Mouse (Mus musculus): ENCODE results near the gene Wdr61. TPM values are rescaled to one million over a fixed set of nuclear protein-coding genes. Genes with fewer than 3 reads are reported as not detected.

The Wdr61 gene
- total and polyA plus RNA-seq, 2 experiments from 2014 or later, result 37.9 to 88.5 TPM

GRCm38 (mm10) chr9:54765336-54766085 lies 31.2 kb upstream of the Wdr61 start:
- no peaks in the 10 kb centered on the region for H3K9me3 ChIP-seq (ENCODE audit: low read length)
- H3K27ac ChIP-seq, result no peak overlapping the region
- under 1% methylated on average over 41 of the region's 41 CpGs for WGBS
- peak; percentile 38; the same call in 1 of the 2 replicates for ATAC-seq
- peak overlapping the region; percentile 21; the same call in 1 of the 2 replicates for H3K9ac ChIP-seq (replicated peaks; ENCODE audit: low read length)
- DNase-seq (ENCODE audit: low spot score), result peak; percentile 34
- peak overlapping the region; percentile 67 for H3K4me2 ChIP-seq (ENCODE audit: low read depth, low read length)
- peak overlapping the region; percentile 40 for H3K4me3 ChIP-seq (ENCODE audit: low read length)
- no peak for TF ChIP-seq CTCF (IDR thresholded peaks at IDR 0.05; ENCODE audit: low read depth)
- peaks cover 10% of the 10 kb centered on the region; the same call in 1 of the 2 replicates for H3K4me1 ChIP-seq (ENCODE audit: insufficient read depth, low read length)
- H3K27me3 ChIP-seq (ENCODE audit: insufficient read depth, low read length), result peaks cover 36% of the 10 kb centered on the region
- no peaks in the 10 kb centered on the region for H3K36me3 ChIP-seq (ENCODE audit: insufficient read depth, low read length)

DNA sequence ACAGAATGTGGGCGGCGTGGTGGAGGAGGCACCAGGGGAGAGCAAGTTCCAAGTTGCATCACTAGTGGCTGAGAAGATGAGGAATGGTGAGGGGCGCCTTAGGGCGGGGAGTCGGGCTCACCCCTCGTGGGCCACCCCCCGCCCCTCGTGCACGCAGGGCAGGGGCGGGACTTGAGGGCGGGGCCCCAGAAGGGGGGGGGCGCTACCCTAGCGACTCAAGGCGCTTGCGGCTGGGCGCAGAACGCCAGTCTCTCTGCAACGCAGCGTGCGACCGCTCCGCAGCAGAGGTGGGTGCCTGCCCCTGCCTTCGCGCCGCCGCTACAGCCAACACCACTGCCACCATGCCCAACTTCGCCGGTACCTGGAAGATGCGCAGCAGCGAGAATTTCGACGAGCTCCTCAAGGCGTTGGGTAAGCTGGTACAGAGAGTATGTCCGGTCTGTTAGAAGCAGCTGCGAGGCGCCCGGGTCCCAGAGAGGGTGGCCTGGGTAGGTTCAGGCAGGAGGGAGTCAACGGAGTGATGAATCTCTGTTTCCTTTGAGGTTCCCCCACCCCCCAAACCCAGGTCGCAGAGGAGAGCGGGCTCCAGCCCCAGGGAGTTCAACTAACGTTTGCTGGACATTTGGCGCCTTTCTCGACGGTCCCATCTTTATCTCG lies 30.4 kb upstream of the Wdr61 start, which contains the start of gene Crabp1:
Gene Crabp1 (plus strand): TSS at position 188 of the 657 bp plus-strand sequence.
- no peaks in the 10 kb centered on the region for H3K9me3 ChIP-seq (ENCODE audit: low read length)
- H3K9ac ChIP-seq (replicated peaks; ENCODE audit: low read length), result 0 out of 2 replicates have a peak within 1 kb of the TSS, but pooled peaks have one; percentile 21
- H3K27ac ChIP-seq, result no peak within 1 kb of the TSS
- TF ChIP-seq CTCF (IDR thresholded peaks at IDR 0.05; ENCODE audit: low read depth), result no peak
- H3K4me2 ChIP-seq (ENCODE audit: low read depth, low read length), result peak within 1 kb of the TSS; percentile 67
- peak; percentile 42; the same call in 1 of the 2 replicates for ATAC-seq
- WGBS, result under 1% methylated on average over 43 of the region's 45 CpGs
- no peak for DNase-seq (ENCODE audit: low spot score)
- H3K4me1 ChIP-seq (ENCODE audit: insufficient read depth, low read length), result peaks cover 10% of the 10 kb centered on the region; the same call in 1 of the 2 replicates
- no peaks in the 10 kb centered on the region for H3K36me3 ChIP-seq (ENCODE audit: insufficient read depth, low read length)
- peak within 1 kb of the TSS; percentile 40 for H3K4me3 ChIP-seq (ENCODE audit: low read length)
- H3K27me3 ChIP-seq (ENCODE audit: insufficient read depth, low read length), result peaks cover 36% of the 10 kb centered on the region

- 25% methylated on average over 12 of the region's 12 CpGs for WGBS
- H3K36me3 ChIP-seq (ENCODE audit: insufficient read depth, low read length), result no peaks in the 10 kb centered on the region
- H3K4me2 ChIP-seq (ENCODE audit: low read depth, low read length), result peak overlapping the region; percentile 67
- no peak overlapping the region for H3K9ac ChIP-seq (replicated peaks; ENCODE audit: low read length)
- DNase-seq (ENCODE audit: low spot score) (no peak), ATAC-seq (no peak)
- H3K4me3 ChIP-seq (ENCODE audit: low read length), result peak overlapping the region; percentile 40; the same call in 1 of the 2 replicates
- peaks cover 10% of the 10 kb centered on the region; the same call in 1 of the 2 replicates for H3K4me1 ChIP-seq (ENCODE audit: insufficient read depth, low read length)
- no peak for TF ChIP-seq CTCF (IDR thresholded peaks at IDR 0.05; ENCODE audit: low read depth)
- H3K27ac ChIP-seq, result no peak overlapping the region
- H3K9me3 ChIP-seq (ENCODE audit: low read length), result no peaks in the 10 kb centered on the region
- H3K27me3 ChIP-seq (ENCODE audit: insufficient read depth, low read length), result peaks cover 36% of the 10 kb centered on the region
These were observed 29.8 kb upstream of the Wdr61 start for GRCm38 (mm10) chr9:54764091-54764490.

GRCm38 (mm10) chr9:54759592-54759991 lies 25.3 kb upstream of the Wdr61 start:
- no peak for TF ChIP-seq CTCF (IDR thresholded peaks at IDR 0.05; ENCODE audit: low read depth)
- Histone ChIP-seq H3K27me3 (ENCODE audit: insufficient read depth, low read length) (peaks cover 16% of the 10 kb centered on the region; the same call in 1 of the 2 replicates), H3K9me3 (ENCODE audit: low read length) (no peaks in the 10 kb centered on the region), H3K9ac (replicated peaks; ENCODE audit: low read length) (no peak overlapping the region), H3K36me3 (ENCODE audit: insufficient read depth, low read length) (no peaks in the 10 kb centered on the region), H3K4me2 (ENCODE audit: low read depth, low read length) (no peak overlapping the region), H3K4me1 (ENCODE audit: insufficient read depth, low read length) (0 out of 2 replicates have a peak, but pooled peaks cover 6% of the 10 kb centered on the region), H3K27ac (no peak overlapping the region), H3K4me3 (ENCODE audit: low read length) (no peak overlapping the region)
- WGBS, result 10% methylated on average over 6 of the region's 6 CpGs
- ATAC-seq, result no peak
- DNase-seq (ENCODE audit: low spot score), result no peak

- Histone ChIP-seq H3K4me1 (ENCODE audit: insufficient read depth, low read length) (no peaks in the 10 kb centered on the region), H3K9me3 (ENCODE audit: low read length) (no peaks in the 10 kb centered on the region), H3K36me3 (ENCODE audit: insufficient read depth, low read length) (no peaks in the 10 kb centered on the region), H3K27ac (no peak overlapping the region), H3K9ac (replicated peaks; ENCODE audit: low read length) (no peak overlapping the region), H3K27me3 (ENCODE audit: insufficient read depth, low read length) (no peaks in the 10 kb centered on the region), H3K4me2 (ENCODE audit: low read depth, low read length) (no peak overlapping the region), H3K4me3 (ENCODE audit: low read length) (no peak overlapping the region)
- DNase-seq (ENCODE audit: low spot score), result no peak
- no peak for TF ChIP-seq CTCF (IDR thresholded peaks at IDR 0.05; ENCODE audit: low read depth)
- WGBS, result 46% methylated on average over 11 of the region's 11 CpGs
- no peak for ATAC-seq
These were observed 18.6 kb upstream of the Wdr61 start for GRCm38 (mm10) chr9:54752944-54753295.

- Histone ChIP-seq H3K27me3 (ENCODE audit: insufficient read depth, low read length) (no peaks in the 10 kb centered on the region), H3K36me3 (ENCODE audit: insufficient read depth, low read length) (no peaks in the 10 kb centered on the region), H3K9me3 (ENCODE audit: low read length) (no peaks in the 10 kb centered on the region), H3K4me1 (ENCODE audit: insufficient read depth, low read length) (no peaks in the 10 kb centered on the region), H3K4me3 (ENCODE audit: low read length) (no peak overlapping the region), H3K9ac (replicated peaks; ENCODE audit: low read length) (no peak overlapping the region), H3K4me2 (ENCODE audit: low read depth, low read length) (no peak overlapping the region), H3K27ac (no peak overlapping the region)
- ATAC-seq (0 out of 2 replicates have a peak, but pooled peaks have one; percentile 18), DNase-seq (ENCODE audit: low spot score) (peak; percentile 26)
- no peak for TF ChIP-seq CTCF (IDR thresholded peaks at IDR 0.05; ENCODE audit: low read depth)
- 14% methylated on average over 21 of the region's 21 CpGs for WGBS
These were observed 18.1 kb upstream of the Wdr61 start for GRCm38 (mm10) chr9:54752201-54752943.
